Mouse (Mus musculus): ENCODE results near the gene Gm10203.
"Not testable (repeated sequence)": the region's sequence is repeated elsewhere in the genome, so short reads cannot be mapped to it uniquely, and the experiment has no call there.

Gm10203 gene

GRCm38 (mm10) chr6:149135631-149136030 is 5.7 kb downstream of the Gm10203 start:
- DNase-seq: no peak

DNA sequence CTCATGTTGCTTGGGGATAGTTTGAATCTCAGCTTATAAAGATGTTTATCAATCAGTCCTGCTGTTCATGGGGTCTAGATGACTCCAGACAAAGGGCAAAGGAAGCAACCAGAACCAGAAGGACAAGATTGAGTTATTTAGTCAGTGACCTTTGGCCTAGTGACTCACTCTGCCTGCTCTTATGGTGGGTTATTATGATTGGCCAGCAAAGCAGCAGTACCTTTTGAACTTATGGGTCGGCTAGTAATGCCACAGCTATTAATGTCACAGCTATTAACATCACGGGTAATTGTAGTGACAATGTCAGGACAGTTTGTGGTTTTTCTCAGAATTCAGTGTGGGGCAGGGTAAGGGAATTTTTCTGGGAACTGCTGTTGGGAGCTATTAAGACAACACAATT is 8.0 kb downstream of the Gm10203 start:
- DNase-seq: no peak

GRCm38 (mm10) chr6:149139011-149139410 is 9.0 kb downstream of the Gm10203 start:
- DNase-seq: no peak

DNA sequence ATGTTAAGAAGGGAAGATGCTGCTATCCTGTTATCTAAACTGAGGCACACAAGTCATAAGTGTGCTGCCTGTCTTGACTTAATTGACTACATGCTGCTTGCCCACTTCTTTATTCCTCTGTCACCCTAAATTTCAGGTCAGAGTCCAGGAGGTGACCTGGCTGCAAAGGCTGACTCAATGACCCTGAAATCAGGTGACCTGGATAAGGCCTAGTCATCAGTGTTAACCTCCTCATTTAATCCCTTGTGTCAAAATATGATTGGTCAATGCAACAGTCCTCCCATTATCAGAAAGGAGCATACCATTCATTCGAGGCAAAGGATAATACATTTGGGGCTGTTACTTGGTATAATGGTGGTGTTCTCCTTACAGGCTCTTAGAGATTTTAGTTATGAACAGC is 9.5 kb downstream of the Gm10203 start, which contains the start of gene Etfbkmt:
TSS of gene Etfbkmt (plus strand) at position 379 of the 400 bp plus-strand sequence.
- no peak for DNase-seq

- peak; percentile 80 for DNase-seq
Measured at GRCm38 (mm10) chr6:149141393-149142173, 11.6 kb downstream of the Gm10203 start.

- no peak for DNase-seq
Measured at GRCm38 (mm10) chr6:149145143-149145542, 15.2 kb downstream of the Gm10203 start.

- DNase-seq: no peak
Measured at GRCm38 (mm10) chr6:149148436-149149229, 18.7 kb downstream of the Gm10203 start.

GRCm38 (mm10) chr6:149152119-149152518 is 22.1 kb downstream of the Gm10203 start:
- DNase-seq: no peak

DNA sequence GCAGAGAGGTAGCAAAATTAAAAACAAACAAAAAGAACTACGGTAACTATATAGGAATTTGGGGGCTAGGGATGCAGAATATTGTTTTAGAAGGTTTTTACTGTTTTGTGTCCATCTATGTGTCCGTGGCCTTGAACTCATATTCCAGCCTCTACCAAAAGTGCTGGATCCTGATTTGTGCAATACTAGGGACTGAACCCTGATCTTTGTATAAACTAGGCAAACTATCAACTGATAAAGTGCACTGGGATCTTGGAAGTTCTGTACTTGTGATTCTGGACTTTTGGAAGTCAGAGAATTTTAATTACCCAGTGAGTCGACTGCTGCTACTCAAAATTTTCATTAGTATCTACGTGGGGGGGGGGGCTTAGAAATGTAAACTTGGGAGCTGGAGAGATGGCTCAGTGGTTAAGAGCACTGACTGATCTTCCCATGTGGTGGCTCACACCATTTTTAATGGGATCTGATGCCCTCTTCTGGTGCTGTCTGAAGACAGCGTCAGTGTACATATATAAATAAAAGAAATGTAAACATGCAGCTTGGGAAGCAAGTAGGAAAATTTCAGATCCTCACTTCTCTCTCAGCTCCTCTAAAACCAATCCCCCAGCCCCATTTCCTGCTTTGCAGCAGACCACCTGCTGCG is 23.6 kb downstream of the Gm10203 start:
- no peak for DNase-seq

DNA sequence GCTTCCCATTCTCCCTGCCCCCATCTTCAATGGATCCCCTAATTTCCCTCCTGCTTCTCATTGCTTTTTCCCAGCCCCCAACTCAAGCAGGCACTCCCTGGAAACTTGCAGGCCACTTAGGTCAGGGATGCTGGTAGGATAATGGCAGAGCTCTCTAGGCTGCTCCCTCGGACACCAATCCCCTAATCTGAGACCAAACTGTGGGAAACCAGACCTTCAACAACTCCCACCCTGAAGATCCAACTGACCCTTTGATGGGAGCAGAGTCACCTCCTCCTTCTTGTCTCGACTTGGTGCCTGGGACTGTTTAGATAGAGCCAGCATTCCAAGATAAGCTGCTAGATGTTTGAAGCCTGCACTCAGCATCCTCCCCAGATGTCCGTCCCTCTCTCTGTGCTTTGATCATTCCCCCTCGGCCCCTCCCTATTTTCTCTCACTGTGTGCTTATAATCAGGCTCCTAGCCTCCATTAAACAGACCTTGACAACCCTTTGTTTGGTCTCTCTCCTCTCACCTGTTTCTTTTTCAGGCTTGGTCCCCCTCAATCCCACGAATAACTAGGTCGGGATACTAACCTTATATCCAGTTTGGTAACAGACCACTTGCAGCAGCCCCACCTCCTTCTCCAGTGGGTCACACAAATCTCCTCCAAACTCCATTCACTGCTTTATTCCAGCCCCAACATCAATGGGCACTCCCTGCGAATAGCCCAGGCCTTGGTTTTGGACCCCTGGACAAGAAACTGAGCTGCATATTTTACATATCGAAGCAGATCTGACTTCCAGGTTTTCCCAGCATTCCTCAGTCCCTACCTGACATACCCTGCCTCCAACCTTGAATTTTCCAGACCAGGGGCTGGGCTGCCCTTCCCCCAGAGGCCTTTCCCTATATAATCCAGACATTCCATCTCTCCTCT is 24.4 kb downstream of the Gm10203 start:
- no peak for DNase-seq

GRCm38 (mm10) chr6:149155031-149155841 is 25.3 kb downstream of the Gm10203 start:
- DNase-seq: no peak

GRCm38 (mm10) chr6:149167038-149167437 is 37.1 kb downstream of the Gm10203 start:
- not testable (repeated sequence) for DNase-seq

- DNase-seq: no peak
Measured at GRCm38 (mm10) chr6:149167672-149168071, 37.7 kb downstream of the Gm10203 start.

DNA sequence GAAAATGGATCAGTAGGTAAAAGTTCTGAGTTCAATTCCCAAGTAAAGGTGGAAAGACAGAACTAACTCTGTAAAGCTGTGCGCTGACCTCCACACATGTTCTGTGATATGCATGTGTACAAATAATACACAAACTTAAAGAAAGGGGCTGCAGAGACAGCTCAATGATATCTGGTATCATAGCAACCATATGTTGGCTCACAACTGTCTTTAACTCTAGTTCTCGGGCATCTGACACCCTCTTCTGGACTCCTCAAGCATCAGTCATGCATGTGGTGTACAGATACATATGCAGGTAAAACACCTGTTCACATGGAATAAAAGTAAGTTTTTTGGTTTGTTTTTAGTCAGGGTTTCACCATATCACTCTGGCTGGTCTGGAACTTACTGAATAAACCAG is 38.5 kb downstream of the Gm10203 start:
- no peak for DNase-seq

- DNase-seq: not testable (repeated sequence)
Measured at GRCm38 (mm10) chr6:149169965-149170364, 40.0 kb downstream of the Gm10203 start.

- no peak for DNase-seq
Measured at GRCm38 (mm10) chr6:149173831-149174625, 44.1 kb downstream of the Gm10203 start.

GRCm38 (mm10) chr6:149174932-149175570 is 45.1 kb downstream of the Gm10203 start:
- DNase-seq: no peak

- no peak for DNase-seq
Measured at GRCm38 (mm10) chr6:149179064-149179463, 49.1 kb downstream of the Gm10203 start.

Measured in layer of hippocampus, adult 9-11 months (tissue).